Mouse (Mus musculus): ENCODE measurements around the gene Dlat.

- TF ChIP-seq POLR2A (IDR thresholded peaks at IDR 0.05; ENCODE audit: low read depth, low read length) (no peak), ZKSCAN1 (IDR thresholded peaks at IDR 0.05; ENCODE audit: borderline replicate concordance, low read depth, low read length) (no peak), HCFC1 (IDR thresholded peaks at IDR 0.05; ENCODE audit: low read depth, low read length) (no peak), EP300 (IDR thresholded peaks at IDR 0.05; ENCODE audit: low read length) (no peak), CTCF (conservative IDR thresholded peaks at IDR 0.05 in 1 of 2, IDR thresholded peaks at IDR 0.05 in 1 of 2; ENCODE audit: low read depth in 2 of 2, low read length in 2 of 2) (no peak), MYC (IDR thresholded peaks at IDR 0.05; ENCODE audit: low read depth, low read length) (no peak), NRF1 (IDR thresholded peaks at IDR 0.05; ENCODE audit: low read depth, low read length) (no peak)
Observed at GRCm38 (mm10) chr9:50658941-50659388, 615 bp downstream of the Dlat start.

Measured in CH12.LX (cell line).